Mouse (Mus musculus) midbrain, embryonic 16.5 days (tissue): ENCODE measurements around the gene Hmgxb4. TPM values are rescaled to one million over a fixed set of nuclear protein-coding genes. Genes with fewer than 3 reads are reported as not detected.

Experiments
- ATAC-seq: fragments of 200-750 bp; cut with Nextera tagmentation; 2 replicates; pipeline ENCODE4 v1.8.0; 2017; ENCODE audit warnings: moderate TSS enrichment
- H3K27ac ChIP-seq: fragments of 300-500 bp; sonication (generic); 2 replicates; pipeline ENCODE4 v1.5.1; 2014; ENCODE audit warnings: mild to moderate bottlenecking, low read length, mixed read lengths
- H3K27me3 ChIP-seq: fragments of 300-500 bp; sonication (generic); 2 replicates; pipeline ENCODE4 v1.6.1; 2014; ENCODE audit warnings: low read depth, low read length, mixed read lengths; ENCODE audit not compliant: control insufficient read depth, insufficient read depth
- H3K36me3 ChIP-seq: fragments of 300-500 bp; sonication (generic); 2 replicates; pipeline ENCODE4 v1.6.1; 2014; ENCODE audit warnings: mild to moderate bottlenecking, low read length, moderate library complexity, mixed read lengths; ENCODE audit not compliant: control insufficient read depth, insufficient read depth
- H3K4me1 ChIP-seq: fragments of 300-500 bp; sonication (generic); 2 replicates; pipeline ENCODE4 v1.6.1; 2014; ENCODE audit warnings: mild to moderate bottlenecking, low read length, mixed read lengths; ENCODE audit not compliant: control insufficient read depth, insufficient read depth
- H3K4me2 ChIP-seq: fragments of 300-500 bp; sonication (generic); 2 replicates; pipeline ENCODE4 v1.6.1; 2014; ENCODE audit warnings: mild to moderate bottlenecking, low read length, mixed read lengths
- H3K4me3 ChIP-seq: fragments of 300-500 bp; sonication (generic); 2 replicates; pipeline ENCODE4 v1.5.1; 2014; ENCODE audit warnings: low read depth, mild to moderate bottlenecking, low read length, moderate library complexity, mixed read lengths
- H3K9ac ChIP-seq: fragments of 300-500 bp; sonication (generic); 2 replicates; pipeline ENCODE4 v1.6.1; 2014; ENCODE audit warnings: low read depth, low read length, mixed read lengths
- H3K9me3 ChIP-seq: fragments of 300-500 bp; sonication (generic); replicated peaks from 2 replicates; pipeline ENCODE4 v1.6.1; 2014; ENCODE audit warnings: mild to moderate bottlenecking, low read length, mixed read lengths; ENCODE audit not compliant: control insufficient read depth, poor library complexity, severe bottlenecking
- WGBS: fragments of 180-500 bp; shearing (Covaris S2); extraction: QIAGEN DNeasy Blood & Tissue Kit; methylation state at CpG from one replicate; pipeline ENCODE4 v1.1.7; 2014; 5-methylcytosine and 5-hydroxymethylcytosine counted together
- polyA plus RNA-seq: library from polyadenylated mRNA; unstranded; fragments of >200 nt; fragmentation: Nextera tagmentation; extraction: Ambion mirVana; gene quantifications from 2 replicates; pipeline ENCODE4 v1.2.1, GENCODE M21; 2015

Hmgxb4 gene
- polyA plus RNA-seq, 1 experiment from 2014 or later: 42.7 TPM

GRCm38 (mm10) chr8:75074876-75075275, 81.7 kb downstream of the Hmgxb4 start:
- Histone ChIP-seq H3K4me1 (no peaks in the 10 kb centered on the region), H3K9me3 (no peaks in the 10 kb centered on the region), H3K27me3 (no peaks in the 10 kb centered on the region), H3K4me3 (no peak overlapping the region), H3K9ac (no peak overlapping the region), H3K27ac (no peak overlapping the region), H3K4me2 (no peak overlapping the region), H3K36me3 (no peaks in the 10 kb centered on the region)
- 79% methylated on average over 1 of the region's 1 CpGs for WGBS
- no peak for ATAC-seq

- Histone ChIP-seq H3K9ac (no peak overlapping the region), H3K4me2 (no peak overlapping the region), H3K9me3 (no peaks in the 10 kb centered on the region), H3K4me3 (no peak overlapping the region), H3K27ac (no peak overlapping the region), H3K4me1 (no peaks in the 10 kb centered on the region), H3K36me3 (no peaks in the 10 kb centered on the region), H3K27me3 (no peaks in the 10 kb centered on the region; the same call in 1 of the 2 replicates)
- ATAC-seq: no peak
- WGBS: 97% methylated on average over 1 of the region's 1 CpGs
These were observed 85.1 kb downstream of the Hmgxb4 start for GRCm38 (mm10) chr8:75078215-75078614.

- Histone ChIP-seq H3K9ac (no peak overlapping the region), H3K4me1 (peaks cover 2% of the 10 kb centered on the region; the same call in 1 of the 2 replicates), H3K36me3 (no peaks in the 10 kb centered on the region), H3K27ac (no peak overlapping the region), H3K4me3 (no peak overlapping the region), H3K4me2 (no peak overlapping the region), H3K27me3 (no peaks in the 10 kb centered on the region; the same call in 1 of the 2 replicates), H3K9me3 (no peaks in the 10 kb centered on the region)
- 95% methylated on average over 9 of the region's 9 CpGs for WGBS
- no peak for ATAC-seq
These were observed 85.7 kb downstream of the Hmgxb4 start for GRCm38 (mm10) chr8:75078851-75079250.

Other genes with a start within 250 kb of the Hmgxb4 start
- gene Isx, start 120.2 kb upstream of the Hmgxb4 start, polyA plus RNA-seq: not detected in 2 replicates
- gene Tom1, start 40.3 kb downstream of the Hmgxb4 start, polyA plus RNA-seq: 31.2 and 37.7 TPM in 2 replicates
- 9.5 and 9.7 TPM in 2 replicates for gene Hmox1, start 100.3 kb downstream of the Hmgxb4 start, polyA plus RNA-seq
- 23.0 and 24.9 TPM in 2 replicates for gene Mcm5, start 116.2 kb downstream of the Hmgxb4 start, polyA plus RNA-seq
- gene Rasd2, start 220.6 kb downstream of the Hmgxb4 start, polyA plus RNA-seq: 3.9 and 4.7 TPM in 2 replicates